Mouse (Mus musculus) stomach, embryonic 14.5 days (tissue): ENCODE measurements around the gene Gzf1. TPM values are rescaled to one million over a fixed set of nuclear protein-coding genes. Genes with fewer than 3 reads are reported as not detected.

Experiments
- ATAC-seq: fragments of 200-750 bp; cut with Nextera tagmentation; 2 replicates; pipeline ENCODE4 v1.8.0; 2017; ENCODE audit warnings: low read depth, moderate TSS enrichment; ENCODE audit not compliant: insufficient number of reproducible peaks, insufficient read depth, low FRiP score
- H3K27ac ChIP-seq: fragments of 300-500 bp; sonication (generic); 2 replicates; pipeline ENCODE4 v1.5.1; 2014; ENCODE audit warnings: mild to moderate bottlenecking, low read length, moderate library complexity, mixed read lengths
- H3K27me3 ChIP-seq: fragments of 300-500 bp; sonication (generic); 2 replicates; pipeline ENCODE4 v1.6.1; 2014; ENCODE audit warnings: low read length, control low read depth, mixed read lengths; ENCODE audit not compliant: control insufficient read depth, insufficient read depth
- H3K36me3 ChIP-seq: fragments of 300-500 bp; sonication (generic); 2 replicates; pipeline ENCODE4 v1.6.1; 2014; ENCODE audit warnings: mild to moderate bottlenecking, control low read depth, low read length, moderate library complexity, mixed read lengths; ENCODE audit not compliant: control insufficient read depth, insufficient read depth
- H3K4me1 ChIP-seq: fragments of 300-500 bp; sonication (generic); 2 replicates; pipeline ENCODE4 v1.6.1; 2014; ENCODE audit warnings: low read length, control low read depth, mixed read lengths; ENCODE audit not compliant: control insufficient read depth, insufficient read depth
- H3K4me2 ChIP-seq: fragments of 300-500 bp; sonication (generic); replicated peaks from 2 replicates; pipeline ENCODE4 v1.6.1; 2014; ENCODE audit warnings: low read depth, low read length, control low read depth
- H3K4me3 ChIP-seq: fragments of 300-500 bp; sonication (generic); 2 replicates; pipeline ENCODE4 v1.5.1; 2014; ENCODE audit warnings: low read depth, low read length, control low read depth
- H3K9ac ChIP-seq: fragments of 300-500 bp; sonication (generic); replicated peaks from 2 replicates; pipeline ENCODE4 v1.6.1; 2014; ENCODE audit warnings: low read depth, mild to moderate bottlenecking, control low read depth, low read length, moderate library complexity, mixed read lengths
- H3K9me3 ChIP-seq: fragments of 300-500 bp; sonication (generic); 2 replicates; pipeline ENCODE4 v1.6.1; 2016; ENCODE audit warnings: low read depth, low read length, control low read depth; ENCODE audit not compliant: control insufficient read depth
- WGBS: fragments of 180-500 bp; shearing (Covaris S2); extraction: QIAGEN DNeasy Blood & Tissue Kit; methylation state at CpG from one replicate; pipeline ENCODE4 v1.1.7; 2014; 5-methylcytosine and 5-hydroxymethylcytosine counted together
- polyA plus RNA-seq: library from polyadenylated mRNA; unstranded; fragments of >200 nt; fragmentation: Nextera tagmentation; extraction: Ambion mirVana; gene quantifications from 2 replicates; pipeline ENCODE4 v1.2.1, GENCODE M21; 2014

Gzf1 gene
- polyA plus RNA-seq, 1 experiment from 2014 or later: 20.0 TPM

- Histone ChIP-seq H3K4me1 (no peaks in the 10 kb centered on the region), H3K4me2 (no peak overlapping the region), H3K9me3 (no peaks in the 10 kb centered on the region), H3K27me3 (no peaks in the 10 kb centered on the region), H3K27ac (no peak overlapping the region), H3K9ac (no peak overlapping the region), H3K4me3 (no peak overlapping the region), H3K36me3 (no peaks in the 10 kb centered on the region)
- WGBS: 75% methylated on average over 2 of the region's 2 CpGs
- ATAC-seq: no peak
These were observed 36.2 kb downstream of the Gzf1 start for GRCm38 (mm10) chr2:148717072-148717471.

- 55% methylated on average over 2 of the region's 2 CpGs for WGBS
- H3K9me3 ChIP-seq: no peaks in the 10 kb centered on the region
These were observed 38.6 kb downstream of the Gzf1 start for GRCm38 (mm10) chr2:148719271-148719995.

GRCm38 (mm10) chr2:148731614-148732326, 50.9 kb downstream of the Gzf1 start:
- Histone ChIP-seq H3K9ac (peak overlapping the region; percentile 52), H3K9me3 (no peaks in the 10 kb centered on the region), H3K27ac (peak overlapping the region; percentile 27; the same call in 1 of the 2 replicates), H3K4me2 (peak overlapping the region; percentile 72), H3K27me3 (no peaks in the 10 kb centered on the region), H3K36me3 (no peaks in the 10 kb centered on the region), H3K4me1 (0 out of 2 replicates have a peak, but pooled peaks cover 6% of the 10 kb centered on the region), H3K4me3 (peak overlapping the region; percentile 76)
- peak; percentile 47; the same call in 1 of the 2 replicates for ATAC-seq
- under 1% methylated on average over 35 of the region's 35 CpGs for WGBS

More at GRCm38 (mm10) chr2:148719271-148719995, 38.6 kb downstream of the Gzf1 start:
- ATAC-seq: no peak
- Histone ChIP-seq H3K4me2 (no peak overlapping the region), H3K36me3 (no peaks in the 10 kb centered on the region), H3K27me3 (no peaks in the 10 kb centered on the region), H3K4me1 (no peaks in the 10 kb centered on the region), H3K4me3 (no peak overlapping the region), H3K27ac (no peak overlapping the region), H3K9ac (no peak overlapping the region)

- no peaks in the 10 kb centered on the region for H3K27me3 ChIP-seq
- H3K9ac ChIP-seq: peak within 1 kb of the TSS; percentile 52
- 0 out of 2 replicates have a peak, but pooled peaks cover 6% of the 10 kb centered on the region for H3K4me1 ChIP-seq
- WGBS: 3% methylated on average over 18 of the region's 18 CpGs
- H3K36me3 ChIP-seq: no peaks in the 10 kb centered on the region
- H3K9me3 ChIP-seq: no peaks in the 10 kb centered on the region
- ATAC-seq: peak; percentile 100
- peak within 1 kb of the TSS; percentile 27; the same call in 1 of the 2 replicates for H3K27ac ChIP-seq
- H3K4me3 ChIP-seq: peak within 1 kb of the TSS; percentile 76
- peak within 1 kb of the TSS; percentile 72 for H3K4me2 ChIP-seq
These were observed 51.6 kb downstream of the Gzf1 start, which contains the start of gene Napb for GRCm38 (mm10) chr2:148732327-148733000. TSS of gene Napb (minus strand) at chr2:148732467.

Other genes starting within 250 kb of the Gzf1 start
- 12.8 and 13.7 TPM in 2 replicates for gene Cd93, start 237.5 kb upstream of the Gzf1 start, polyA plus RNA-seq
- gene Nxt1, start 8.4 kb upstream of the Gzf1 start, polyA plus RNA-seq: 89.1 and 98.2 TPM in 2 replicates
- 7.1 and 7.8 TPM in 2 replicates for gene Napb, start 51.4 kb downstream of the Gzf1 start, polyA plus RNA-seq
- not detected in 2 replicates for gene Cstl1, start 69.3 kb downstream of the Gzf1 start, polyA plus RNA-seq
- gene Cst11, start 90.5 kb downstream of the Gzf1 start, polyA plus RNA-seq: not detected in 2 replicates
- not detected in 2 replicates for gene 8030411F24Rik, start 101.0 kb downstream of the Gzf1 start, polyA plus RNA-seq
- not detected in 2 replicates for gene Cst12, start 108.3 kb downstream of the Gzf1 start, polyA plus RNA-seq
- gene Cst8, start 117.8 kb downstream of the Gzf1 start, polyA plus RNA-seq: 0.68 TPM in 1 of 2 replicates, not detected in the other
- not detected in 2 replicates for gene Cst13, start 139.1 kb downstream of the Gzf1 start, polyA plus RNA-seq
- gene Cst9, start 154.1 kb downstream of the Gzf1 start, polyA plus RNA-seq: not detected in 2 replicates
- gene 9230104L09Rik, start 184.0 kb downstream of the Gzf1 start, polyA plus RNA-seq: not detected in 2 replicates
- gene Cst3, start 194.7 kb downstream of the Gzf1 start, polyA plus RNA-seq: 533 and 548 TPM in 2 replicates